Mouse (Mus musculus) cerebellum, adult 2 months (tissue): Measurements from ENCODE around the gene Dhdh.

Experiments
- CTCF ChIP-seq: fragments of 200-500 bp; IDR thresholded peaks from 2 replicates; pipeline ENCODE4 v1.5.1; 2011; ENCODE audit warnings: low read depth, mild to moderate bottlenecking, control low read depth, low read length, moderate library complexity, borderline replicate concordance; ENCODE audit not compliant: insufficient read depth
- POLR2A ChIP-seq: fragments of 200-500 bp; IDR thresholded peaks from 2 replicates; pipeline ENCODE4 v1.6.1; 2011; ENCODE audit warnings: low read length, control low read depth, borderline replicate concordance; ENCODE audit not compliant: insufficient read depth

DNA sequence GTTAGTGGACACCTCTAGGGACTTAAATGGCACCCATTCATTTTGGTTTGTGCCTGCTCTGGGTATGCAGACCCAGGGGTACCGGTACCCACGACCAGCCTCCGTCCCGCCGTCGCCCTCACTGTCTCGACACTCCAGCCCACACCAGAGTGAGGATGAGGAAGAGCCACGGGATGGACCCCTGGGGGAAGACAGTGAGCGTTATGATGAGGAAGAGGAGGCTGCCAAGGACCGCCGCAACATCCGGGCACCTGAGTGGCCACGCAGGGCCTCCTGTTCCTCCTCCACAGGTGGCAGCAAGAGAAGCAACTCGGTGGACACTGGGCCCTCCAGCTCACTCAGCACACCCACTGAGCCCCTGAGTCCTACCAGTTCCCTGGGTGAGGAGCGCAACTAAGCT, 33.6 kb downstream of the Dhdh start:
- TF ChIP-seq CTCF, result no peak
- no peak for TF ChIP-seq POLR2A
